Mouse (Mus musculus): ENCODE results near the gene En2. TPM values are rescaled to one million over a fixed set of nuclear protein-coding genes. Genes with fewer than 3 reads are reported as not detected.

En2 gene
- polyA plus RNA-seq, 1 experiment: 0.46 TPM

GRCm38 (mm10) chr5:28203086-28203485 is 37.6 kb downstream of the En2 start:
- H3K4me1 ChIP-seq (ENCODE audit: control insufficient read depth, insufficient read depth, low read length): no peaks in the 10 kb centered on the region
- H3K4me3 ChIP-seq (ENCODE audit: insufficient read depth, low read length): no peak overlapping the region
- TF ChIP-seq POLR2A (IDR thresholded peaks at IDR 0.05; ENCODE audit: extremely low read depth, insufficient read depth, low read length) (no peak), CTCF (IDR thresholded peaks at IDR 0.05; ENCODE audit: extremely low read depth, insufficient read depth, low read length) (no peak)
- no peak overlapping the region for H3K27ac ChIP-seq (ENCODE audit: insufficient read depth, low read length)

- H3K4me3 ChIP-seq (ENCODE audit: insufficient read depth, low read length): no peak overlapping the region
- H3K4me1 ChIP-seq (ENCODE audit: control insufficient read depth, insufficient read depth, low read length): no peaks in the 10 kb centered on the region
- no peak overlapping the region for H3K27ac ChIP-seq (ENCODE audit: insufficient read depth, low read length)
- TF ChIP-seq POLR2A (IDR thresholded peaks at IDR 0.05; ENCODE audit: extremely low read depth, insufficient read depth, low read length) (no peak), CTCF (IDR thresholded peaks at IDR 0.05; ENCODE audit: extremely low read depth, insufficient read depth, low read length) (no peak)
Observed at GRCm38 (mm10) chr5:28204678-28205077, 39.2 kb downstream of the En2 start.

GRCm38 (mm10) chr5:28206448-28206847 is 41.0 kb downstream of the En2 start:
- TF ChIP-seq CTCF (IDR thresholded peaks at IDR 0.05; ENCODE audit: extremely low read depth, insufficient read depth, low read length) (no peak), POLR2A (IDR thresholded peaks at IDR 0.05; ENCODE audit: extremely low read depth, insufficient read depth, low read length) (no peak)

DNA sequence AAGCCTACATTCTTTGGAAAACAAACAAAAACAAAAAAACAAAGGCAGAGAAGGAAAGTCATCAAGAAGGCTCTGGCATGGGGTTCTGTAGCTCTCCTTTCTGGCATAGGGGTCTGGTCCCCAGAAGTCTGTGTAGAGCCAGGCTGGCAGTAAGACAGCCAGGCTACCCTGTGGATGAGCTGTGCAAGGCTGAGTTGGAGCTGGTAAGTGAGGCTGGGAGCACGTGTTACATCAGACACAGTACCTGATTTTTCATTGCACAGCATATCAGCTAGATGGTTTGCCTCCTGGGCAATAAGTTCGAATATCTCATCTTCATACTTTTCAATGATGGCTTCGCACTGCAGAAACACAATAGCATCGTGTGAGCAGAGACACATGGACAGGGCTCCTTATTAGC is 41.5 kb downstream of the En2 start:
- Histone ChIP-seq H3K4me3 (ENCODE audit: insufficient read depth, low read length) (no peak overlapping the region), H3K27ac (ENCODE audit: insufficient read depth, low read length) (no peak overlapping the region), H3K4me1 (ENCODE audit: control insufficient read depth, insufficient read depth, low read length) (no peaks in the 10 kb centered on the region)
- TF ChIP-seq POLR2A (IDR thresholded peaks at IDR 0.05; ENCODE audit: extremely low read depth, insufficient read depth, low read length) (no peak), CTCF (IDR thresholded peaks at IDR 0.05; ENCODE audit: extremely low read depth, insufficient read depth, low read length) (no peak)

More at GRCm38 (mm10) chr5:28206448-28206847, 41.0 kb downstream of the En2 start:
- no peak overlapping the region for H3K4me3 ChIP-seq (ENCODE audit: insufficient read depth, low read length)
- H3K27ac ChIP-seq (ENCODE audit: insufficient read depth, low read length): no peak overlapping the region
- H3K4me1 ChIP-seq (ENCODE audit: control insufficient read depth, insufficient read depth, low read length): no peaks in the 10 kb centered on the region

DNA sequence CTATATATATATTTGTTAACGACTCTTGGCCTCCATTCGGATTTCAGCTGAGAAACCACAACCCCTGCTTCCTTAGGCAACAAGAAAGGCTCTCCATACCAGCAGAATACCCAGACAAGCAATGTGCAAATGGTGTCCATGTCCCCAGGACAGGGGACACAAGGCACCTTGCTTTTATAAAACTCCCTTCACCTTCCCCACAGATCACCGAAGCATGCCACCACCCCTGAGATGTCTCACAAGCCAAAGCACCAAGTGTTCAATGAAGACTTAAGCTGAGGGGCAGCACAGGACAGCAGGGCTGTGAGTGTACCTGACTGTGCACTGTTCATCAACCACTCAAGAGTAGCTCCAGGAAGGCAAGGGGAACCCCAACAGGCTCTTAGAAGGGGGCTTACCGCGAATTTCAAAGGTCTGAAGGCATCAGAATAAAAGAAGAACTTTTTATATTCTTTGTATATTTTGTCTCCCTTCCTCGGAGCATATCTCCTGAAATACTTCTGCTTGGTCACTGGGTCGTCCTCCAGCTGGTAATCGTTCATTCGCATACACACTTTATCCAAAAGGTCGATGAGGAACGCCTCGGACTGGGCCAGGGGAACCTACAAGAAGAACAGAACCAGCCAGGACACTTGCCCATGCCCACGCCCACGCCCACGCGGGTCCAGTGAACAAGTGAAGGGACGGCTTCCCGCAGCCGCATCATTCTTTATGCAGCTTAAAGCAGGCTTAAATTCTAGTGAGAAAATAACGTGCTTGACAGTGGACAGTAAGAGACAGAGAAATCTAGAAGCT is 43.4 kb downstream of the En2 start:
- H3K4me3 ChIP-seq (ENCODE audit: insufficient read depth, low read length): no peak overlapping the region
- H3K27ac ChIP-seq (ENCODE audit: insufficient read depth, low read length): no peak overlapping the region
- TF ChIP-seq POLR2A (IDR thresholded peaks at IDR 0.05; ENCODE audit: extremely low read depth, insufficient read depth, low read length) (no peak), CTCF (IDR thresholded peaks at IDR 0.05; ENCODE audit: extremely low read depth, insufficient read depth, low read length) (no peak)
- no peaks in the 10 kb centered on the region for H3K4me1 ChIP-seq (ENCODE audit: control insufficient read depth, insufficient read depth, low read length)

GRCm38 (mm10) chr5:28209549-28210431 is 44.3 kb downstream of the En2 start:
- no peak for TF ChIP-seq POLR2A (IDR thresholded peaks at IDR 0.05; ENCODE audit: extremely low read depth, insufficient read depth, low read length)
- H3K4me3 ChIP-seq (ENCODE audit: insufficient read depth, low read length): no peak overlapping the region

GRCm38 (mm10) chr5:28210591-28211550 is 45.4 kb downstream of the En2 start:
- no peak for TF ChIP-seq POLR2A (IDR thresholded peaks at IDR 0.05; ENCODE audit: extremely low read depth, insufficient read depth, low read length)
- TF ChIP-seq CTCF (IDR thresholded peaks at IDR 0.05; ENCODE audit: extremely low read depth, insufficient read depth, low read length): no peak
- H3K27ac ChIP-seq (ENCODE audit: insufficient read depth, low read length): no peak overlapping the region
- H3K4me1 ChIP-seq (ENCODE audit: control insufficient read depth, insufficient read depth, low read length): no peaks in the 10 kb centered on the region
- H3K4me3 ChIP-seq (ENCODE audit: insufficient read depth, low read length): no peak overlapping the region

More at GRCm38 (mm10) chr5:28209549-28210431, 44.3 kb downstream of the En2 start:
- no peak overlapping the region for H3K27ac ChIP-seq (ENCODE audit: insufficient read depth, low read length)
- H3K4me1 ChIP-seq (ENCODE audit: control insufficient read depth, insufficient read depth, low read length): no peaks in the 10 kb centered on the region

DNA sequence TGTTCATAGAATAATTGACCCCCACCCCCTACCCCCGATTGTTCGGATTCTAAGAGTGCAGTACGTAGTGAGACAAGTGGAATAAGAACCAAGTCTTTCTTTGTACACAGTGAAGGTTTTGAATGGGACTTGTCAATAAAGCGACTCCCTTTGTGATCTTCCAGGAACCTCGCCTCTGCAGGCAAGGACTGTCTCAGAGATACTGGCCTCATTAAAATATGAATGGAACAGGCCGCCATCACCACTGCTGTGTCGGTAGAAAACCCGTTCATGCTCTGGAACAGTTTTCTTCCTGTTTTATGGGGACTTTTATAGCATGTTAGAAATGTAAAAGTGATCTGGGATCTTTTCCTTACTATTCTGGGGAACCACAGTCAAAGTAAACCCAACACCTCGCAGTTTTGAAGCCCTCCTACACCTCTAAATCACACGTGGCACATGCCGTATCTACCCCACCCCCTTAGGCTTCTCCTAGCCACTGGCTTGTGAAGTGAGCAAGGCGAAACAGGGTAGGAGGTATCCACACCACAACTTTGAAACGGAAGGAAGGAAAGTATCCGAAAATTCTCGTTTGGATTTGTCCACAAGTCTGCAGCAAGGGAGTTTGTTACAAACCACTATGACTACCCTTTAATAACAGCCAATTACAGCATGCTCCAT is 46.3 kb downstream of the En2 start:
- Histone ChIP-seq H3K4me3 (ENCODE audit: insufficient read depth, low read length) (no peak overlapping the region), H3K4me1 (ENCODE audit: control insufficient read depth, insufficient read depth, low read length) (no peaks in the 10 kb centered on the region), H3K27ac (ENCODE audit: insufficient read depth, low read length) (no peak overlapping the region)
- TF ChIP-seq CTCF (IDR thresholded peaks at IDR 0.05; ENCODE audit: extremely low read depth, insufficient read depth, low read length) (no peak), POLR2A (IDR thresholded peaks at IDR 0.05; ENCODE audit: extremely low read depth, insufficient read depth, low read length) (no peak)

Data from cortical plate, adult 2 months (tissue).